Mouse (Mus musculus) lung, embryonic 15.5 days (tissue): ENCODE measurements at regions not wholly inside any gene's neighbourhood (a gene's known extent, or its start where the extent isn't known, plus 50 kb on each side); places are given as distances from the start of the nearest gene placed in this dataset.

Experiments
- ATAC-seq: fragments of 200-750 bp; cut with Nextera tagmentation; 2 replicates; pipeline ENCODE4 v1.8.0; 2017; ENCODE audit warnings: moderate number of reproducible peaks, borderline replicate concordance; ENCODE audit not compliant: low FRiP score, low TSS enrichment; ENCODE audit errors: extremely low read depth
- H3K27ac ChIP-seq: fragments of 300-500 bp; sonication (generic); 2 replicates; pipeline ENCODE4 v1.5.1; 2015; ENCODE audit warnings: moderate library complexity, mild to moderate bottlenecking, inconsistent platforms
- H3K27me3 ChIP-seq: fragments of 300-500 bp; sonication (generic); 2 replicates; pipeline ENCODE4 v1.6.1; 2015; ENCODE audit warnings: inconsistent platforms
- H3K36me3 ChIP-seq: fragments of 300-500 bp; sonication (generic); 2 replicates; pipeline ENCODE4 v1.6.1; 2015; ENCODE audit warnings: inconsistent platforms
- H3K4me1 ChIP-seq: fragments of 300-500 bp; sonication (generic); 2 replicates; pipeline ENCODE4 v1.6.1; 2015; ENCODE audit warnings: inconsistent platforms
- H3K4me2 ChIP-seq: fragments of 300-500 bp; sonication (generic); 2 replicates; pipeline ENCODE4 v1.6.1; 2015; ENCODE audit warnings: inconsistent platforms, mild to moderate bottlenecking, moderate library complexity
- H3K4me3 ChIP-seq: fragments of 300-500 bp; sonication (generic); 2 replicates; pipeline ENCODE4 v1.5.1; 2015; ENCODE audit warnings: mild to moderate bottlenecking, inconsistent platforms
- H3K9ac ChIP-seq: fragments of 300-500 bp; sonication (generic); 2 replicates; pipeline ENCODE4 v1.6.1; 2015; ENCODE audit warnings: inconsistent platforms
- H3K9me3 ChIP-seq: fragments of 300-500 bp; sonication (generic); 2 replicates; pipeline ENCODE4 v1.6.1; 2016; ENCODE audit warnings: inconsistent platforms
- WGBS: fragments of 180-500 bp; shearing (Covaris S2); methylation state at CpG from one replicate; pipeline ENCODE4 v1.1.7; 2015; 5-methylcytosine and 5-hydroxymethylcytosine counted together

DNA sequence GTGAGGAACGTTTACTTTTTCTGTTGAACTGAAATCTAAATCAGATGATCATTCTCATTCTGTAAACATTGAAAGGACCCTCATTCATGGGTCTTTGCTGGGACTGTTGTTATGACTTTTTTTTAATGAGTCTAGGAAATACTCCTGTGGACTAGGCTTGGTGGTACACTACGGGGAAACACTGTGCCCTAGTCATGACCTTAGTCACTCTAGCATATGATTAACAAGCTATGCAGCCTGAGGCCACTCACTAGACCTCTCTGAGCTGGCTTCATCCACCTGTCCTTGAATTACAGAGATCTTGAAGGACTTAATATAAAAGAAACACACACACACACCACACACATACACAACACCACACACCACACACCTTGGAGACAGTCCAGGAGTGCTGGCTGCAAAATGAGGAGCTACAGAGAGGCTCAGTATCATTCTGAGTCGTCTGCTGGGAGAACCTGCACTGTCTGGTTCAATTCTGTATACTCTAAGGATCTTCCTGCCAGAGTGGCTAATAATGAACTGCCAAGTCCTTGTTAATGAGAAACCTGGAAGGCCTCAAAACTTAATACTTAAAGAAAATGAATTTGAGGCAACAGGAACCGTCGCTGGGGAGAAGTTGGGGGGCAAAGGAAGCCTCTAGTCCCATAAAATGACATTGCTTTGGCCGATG, 428.0 kb downstream of the Atp23 start:
- H3K4me3 ChIP-seq = no peak overlapping the region
- H3K9ac ChIP-seq = no peak overlapping the region
- no peaks in the 10 kb centered on the region for H3K36me3 ChIP-seq
- no peaks in the 10 kb centered on the region for H3K4me1 ChIP-seq
- ATAC-seq = no peak
- H3K27me3 ChIP-seq = no peaks in the 10 kb centered on the region
- H3K27ac ChIP-seq = no peak overlapping the region
- no peak overlapping the region for H3K4me2 ChIP-seq
- H3K9me3 ChIP-seq = no peaks in the 10 kb centered on the region
- WGBS = 51% methylated on average over 6 of the region's 6 CpGs

DNA sequence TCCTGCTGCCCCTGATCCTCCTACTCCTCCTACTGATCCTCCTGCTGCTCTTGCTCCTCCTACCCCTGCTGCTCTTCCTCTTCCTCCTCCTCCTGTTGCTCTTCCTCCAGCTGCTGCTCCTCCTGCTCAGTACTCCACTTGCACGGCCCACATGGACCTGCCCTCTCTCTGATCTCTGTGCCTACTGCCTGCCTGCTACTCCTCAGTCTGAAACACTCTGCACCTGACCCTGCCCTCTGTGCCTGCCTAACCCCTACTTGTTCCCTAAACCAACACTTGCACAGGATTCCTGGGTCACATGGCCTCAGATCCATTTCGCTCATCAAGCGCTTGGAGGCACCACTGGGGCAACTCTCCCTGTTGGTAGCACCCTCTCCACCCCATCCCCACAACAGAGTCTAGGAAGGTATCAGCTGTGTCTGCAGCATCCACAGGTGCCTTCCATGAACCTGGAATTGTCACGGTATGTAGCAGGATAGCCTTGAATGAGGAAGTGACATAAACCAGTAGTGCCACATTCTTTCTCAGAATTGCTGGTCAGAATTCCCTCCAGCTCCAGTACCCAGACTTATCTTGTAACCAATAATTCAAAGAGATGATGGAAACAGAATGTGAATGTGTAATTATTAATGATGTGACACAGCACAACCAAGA, 430.2 kb downstream of the Atp23 start:
- WGBS = 39% methylated on average over 4 of the region's 4 CpGs
- Histone ChIP-seq H3K4me3 (no peak overlapping the region), H3K4me1 (no peaks in the 10 kb centered on the region), H3K27ac (no peak overlapping the region), H3K4me2 (no peak overlapping the region), H3K9ac (no peak overlapping the region), H3K36me3 (no peaks in the 10 kb centered on the region), H3K9me3 (no peaks in the 10 kb centered on the region), H3K27me3 (no peaks in the 10 kb centered on the region)
- 0 out of 2 replicates have a peak, but pooled peaks have one; percentile 35 for ATAC-seq

- H3K4me1 ChIP-seq = no peaks in the 10 kb centered on the region
- no peaks in the 10 kb centered on the region for H3K27me3 ChIP-seq
- 57% methylated on average over 1 of the region's 1 CpGs for WGBS
- no peak for ATAC-seq
- no peak overlapping the region for H3K4me3 ChIP-seq
- no peaks in the 10 kb centered on the region for H3K9me3 ChIP-seq
- H3K27ac ChIP-seq = no peak overlapping the region
- H3K9ac ChIP-seq = no peak overlapping the region
- H3K36me3 ChIP-seq = no peaks in the 10 kb centered on the region
- H3K4me2 ChIP-seq = no peak overlapping the region
These were observed 438.4 kb downstream of the Atp23 start for GRCm38 (mm10) chr10:126462770-126463169.

GRCm38 (mm10) chr10:126458523-126458922, 442.6 kb downstream of the Atp23 start:
- WGBS = 74% methylated on average over 5 of the region's 5 CpGs

DNA sequence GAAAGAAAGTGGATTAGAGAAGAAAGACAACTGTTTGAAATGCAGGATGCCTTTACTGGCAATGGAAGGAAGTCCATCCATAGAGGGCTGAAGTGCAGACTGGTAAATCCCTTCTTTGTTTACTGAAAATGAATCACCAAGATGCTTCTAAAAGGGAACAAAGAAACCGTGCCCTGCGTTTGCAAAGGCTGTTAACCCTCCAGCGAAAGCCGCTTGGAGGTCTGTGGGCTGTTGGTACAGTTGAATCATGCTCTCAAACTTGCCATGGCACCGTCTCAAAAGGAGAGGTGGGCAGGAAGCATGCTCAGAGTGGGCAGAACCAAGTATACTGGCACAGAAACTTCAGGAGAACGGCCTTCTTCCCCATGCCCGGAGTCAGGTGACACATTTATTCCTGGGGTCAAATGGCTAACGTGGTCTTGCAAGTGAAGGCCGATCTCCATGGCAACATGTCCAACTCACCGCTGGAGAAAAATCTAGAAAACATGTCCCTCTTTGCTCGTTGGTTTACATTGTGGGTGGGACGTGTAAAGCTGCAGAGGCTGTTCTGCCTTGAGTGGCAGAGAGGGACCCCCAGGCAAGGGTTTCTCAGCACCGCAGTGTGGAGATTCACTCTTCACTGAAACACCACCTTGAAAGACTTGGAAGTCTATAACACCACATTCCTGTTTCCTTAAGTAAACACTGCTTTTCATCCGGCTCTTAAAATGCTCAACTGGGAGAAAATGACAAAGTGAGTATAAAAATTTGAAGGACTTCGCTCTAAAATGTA, 448.2 kb downstream of the Atp23 start:
- Histone ChIP-seq H3K4me1 (no peaks in the 10 kb centered on the region), H3K9me3 (no peaks in the 10 kb centered on the region), H3K27ac (peak overlapping the region; percentile 68), H3K36me3 (no peaks in the 10 kb centered on the region), H3K4me2 (no peak overlapping the region), H3K27me3 (no peaks in the 10 kb centered on the region), H3K4me3 (no peak overlapping the region), H3K9ac (no peak overlapping the region)
- ATAC-seq = peak; percentile 64; the same call in 1 of the 2 replicates
- 48% methylated on average over 15 of the region's 15 CpGs for WGBS

More at GRCm38 (mm10) chr10:126458523-126458922, 442.6 kb downstream of the Atp23 start:
- no peak overlapping the region for H3K9ac ChIP-seq
- H3K4me2 ChIP-seq = no peak overlapping the region
- H3K4me1 ChIP-seq = no peaks in the 10 kb centered on the region
- H3K27me3 ChIP-seq = no peaks in the 10 kb centered on the region
- no peak overlapping the region for H3K27ac ChIP-seq
- ATAC-seq = no peak
- H3K4me3 ChIP-seq = no peak overlapping the region
- no peaks in the 10 kb centered on the region for H3K9me3 ChIP-seq
- H3K36me3 ChIP-seq = no peaks in the 10 kb centered on the region

GRCm38 (mm10) chr10:126452057-126452622, 449.0 kb downstream of the Atp23 start:
- no peak for ATAC-seq
- Histone ChIP-seq H3K4me2 (no peak overlapping the region), H3K9me3 (no peaks in the 10 kb centered on the region), H3K4me3 (no peak overlapping the region), H3K27ac (0 out of 2 replicates have a peak overlapping the region, but pooled peaks have one; percentile 68), H3K27me3 (no peaks in the 10 kb centered on the region), H3K4me1 (no peaks in the 10 kb centered on the region), H3K36me3 (no peaks in the 10 kb centered on the region), H3K9ac (no peak overlapping the region)
- WGBS = 80% methylated on average over 10 of the region's 10 CpGs

GRCm38 (mm10) chr10:126431222-126431621, 465.3 kb downstream of the Lrig3 start:
- no peak overlapping the region for H3K9ac ChIP-seq
- H3K27me3 ChIP-seq = no peaks in the 10 kb centered on the region
- ATAC-seq = no peak
- H3K9me3 ChIP-seq = no peaks in the 10 kb centered on the region
- H3K4me2 ChIP-seq = no peak overlapping the region
- H3K27ac ChIP-seq = no peak overlapping the region
- H3K4me1 ChIP-seq = no peaks in the 10 kb centered on the region
- H3K4me3 ChIP-seq = no peak overlapping the region
- no peaks in the 10 kb centered on the region for H3K36me3 ChIP-seq

GRCm38 (mm10) chr10:126430346-126430745, 464.4 kb downstream of the Lrig3 start:
- H3K4me3 ChIP-seq = no peak overlapping the region
- no peaks in the 10 kb centered on the region for H3K27me3 ChIP-seq
- no peaks in the 10 kb centered on the region for H3K9me3 ChIP-seq
- no peaks in the 10 kb centered on the region for H3K36me3 ChIP-seq
- no peak overlapping the region for H3K9ac ChIP-seq
- H3K4me1 ChIP-seq = no peaks in the 10 kb centered on the region
- ATAC-seq = no peak
- H3K27ac ChIP-seq = no peak overlapping the region
- H3K4me2 ChIP-seq = no peak overlapping the region
- WGBS = 86% methylated on average over 8 of the region's 8 CpGs

DNA sequence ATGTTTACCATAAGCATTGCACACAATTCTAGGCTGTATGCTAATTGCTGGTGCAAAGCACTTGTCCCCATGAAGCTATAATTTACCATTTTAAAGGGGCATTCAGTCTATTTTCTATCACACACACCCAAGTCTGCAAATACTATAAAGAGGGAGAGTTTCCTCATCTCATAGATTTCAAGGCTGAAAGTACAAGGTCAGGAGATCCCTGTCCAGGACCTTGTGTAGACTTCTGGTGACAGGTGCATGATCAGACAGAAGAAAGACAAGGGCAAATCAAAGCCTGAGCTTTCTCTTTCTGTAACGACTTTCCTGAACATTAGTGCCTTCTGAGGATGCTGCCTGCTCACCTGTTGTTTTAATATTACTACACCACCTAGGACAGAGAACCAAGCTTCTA, 463.5 kb downstream of the Lrig3 start:
- ATAC-seq = no peak
- WGBS = 63% methylated on average over 1 of the region's 1 CpGs
- H3K9me3 ChIP-seq = no peaks in the 10 kb centered on the region
- no peak overlapping the region for H3K4me2 ChIP-seq
- no peaks in the 10 kb centered on the region for H3K4me1 ChIP-seq
- no peak overlapping the region for H3K4me3 ChIP-seq
- no peak overlapping the region for H3K9ac ChIP-seq
- H3K36me3 ChIP-seq = no peaks in the 10 kb centered on the region
- H3K27me3 ChIP-seq = no peaks in the 10 kb centered on the region
- no peak overlapping the region for H3K27ac ChIP-seq

- H3K9ac ChIP-seq = no peak overlapping the region
- H3K4me1 ChIP-seq = no peaks in the 10 kb centered on the region
- WGBS = 29% methylated on average over 6 of the region's 6 CpGs
- H3K4me2 ChIP-seq = no peak overlapping the region
- H3K4me3 ChIP-seq = no peak overlapping the region
- H3K36me3 ChIP-seq = no peaks in the 10 kb centered on the region
- no peak for ATAC-seq
- no peaks in the 10 kb centered on the region for H3K9me3 ChIP-seq
- no peaks in the 10 kb centered on the region for H3K27me3 ChIP-seq
- H3K27ac ChIP-seq = no peak overlapping the region
These were observed 456.1 kb downstream of the Lrig3 start for GRCm38 (mm10) chr10:126422066-126422465.

DNA sequence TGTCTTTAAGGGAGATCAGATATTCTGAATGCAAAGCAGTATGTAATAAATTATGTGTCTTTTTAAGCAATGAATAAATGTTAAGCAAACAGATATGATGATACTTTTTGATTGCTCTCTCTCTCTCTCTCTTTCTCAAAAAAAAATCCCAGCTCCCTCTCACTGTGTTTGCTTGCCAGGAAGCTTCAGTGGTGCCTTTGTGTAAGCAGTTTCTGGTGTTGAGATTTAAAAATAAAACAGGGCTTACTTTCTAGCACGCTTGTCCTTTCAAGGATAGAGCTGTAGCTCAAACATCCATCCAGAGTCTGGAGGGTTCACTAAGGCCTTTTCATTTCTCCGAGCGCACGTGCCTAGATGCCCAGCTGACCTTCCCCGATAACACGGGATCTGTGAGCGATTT, 447.8 kb downstream of the Lrig3 start:
- no peak overlapping the region for H3K27ac ChIP-seq
- H3K36me3 ChIP-seq = no peaks in the 10 kb centered on the region
- H3K4me2 ChIP-seq = no peak overlapping the region
- H3K9me3 ChIP-seq = no peaks in the 10 kb centered on the region
- no peaks in the 10 kb centered on the region for H3K4me1 ChIP-seq
- WGBS = 42% methylated on average over 7 of the region's 7 CpGs
- ATAC-seq = no peak
- no peak overlapping the region for H3K9ac ChIP-seq
- H3K27me3 ChIP-seq = no peaks in the 10 kb centered on the region
- no peak overlapping the region for H3K4me3 ChIP-seq

DNA sequence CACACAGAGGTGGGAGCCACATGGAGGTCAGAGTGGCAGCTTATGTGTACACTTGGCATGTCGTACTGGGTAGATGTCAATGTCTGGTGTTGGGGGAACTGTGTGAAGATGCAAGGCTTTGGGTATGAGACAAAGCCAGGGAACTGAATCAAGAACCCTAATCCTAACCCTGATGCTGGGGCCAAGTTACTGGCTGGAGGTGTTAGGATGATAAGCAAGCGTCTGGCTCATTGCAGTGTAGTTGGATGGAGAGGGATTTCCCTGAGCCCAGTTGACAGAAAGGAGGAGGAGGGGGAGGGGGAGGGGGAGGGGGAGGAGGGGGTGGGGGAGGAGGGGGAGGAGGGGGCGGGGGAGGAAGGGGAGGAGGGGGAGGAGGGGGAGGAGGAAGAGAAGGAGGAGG, 426.3 kb downstream of the Lrig3 start:
- Histone ChIP-seq H3K4me2 (no peak overlapping the region), H3K9ac (no peak overlapping the region), H3K9me3 (no peaks in the 10 kb centered on the region), H3K36me3 (no peaks in the 10 kb centered on the region), H3K4me3 (no peak overlapping the region), H3K27me3 (no peaks in the 10 kb centered on the region), H3K27ac (no peak overlapping the region), H3K4me1 (no peaks in the 10 kb centered on the region)
- no peak for ATAC-seq
- 28% methylated on average over 1 of the region's 3 CpGs for WGBS
